Mouse (Mus musculus): ENCODE data around the gene Psmb2. TPM values are rescaled to one million over a fixed set of nuclear protein-coding genes. Genes with fewer than 3 reads are reported as not detected.

Psmb2 gene
- polyA plus RNA-seq, 1 experiment from 2014 or later: 438 TPM

GRCm38 (mm10) chr4:126753268-126754230, 76.1 kb downstream of the Psmb2 start, which contains the start of the genes Ncdn and AU040320:
Ncdn (minus strand) TSS chr4:126753438.
AU040320 (plus strand) TSS chr4:126753544.
- H3K4me3 ChIP-seq (ENCODE audit: control insufficient read depth in 1 of 2, insufficient read depth in 1 of 2, low read depth in 1 of 2, low read length in 2 of 2): peak within 1 kb of the TSS; percentile 80 to 88
- H3K27me3 ChIP-seq (ENCODE audit: control insufficient read depth, insufficient read depth, low read length): no peaks in the 10 kb centered on the region
- peak within 1 kb of the TSS; percentile 89 to 92 for H3K27ac ChIP-seq (replicated peaks in 1 of 2; ENCODE audit: control insufficient read depth in 1 of 2, insufficient read depth in 1 of 2, low read depth in 2 of 2, low read length in 2 of 2)
- H3K4me2 ChIP-seq (ENCODE audit: low read length): peak within 1 kb of the TSS; percentile 96
- H3K4me1 ChIP-seq (ENCODE audit: control insufficient read depth in 2 of 2, insufficient read depth in 2 of 2, low read length in 2 of 2): peaks cover 10 to 21% of the 10 kb centered on the region in 2 experiments; a peak in 3 of 4 replicates
- peaks cover 30% of the 10 kb centered on the region for H3K36me3 ChIP-seq (ENCODE audit: control insufficient read depth, insufficient read depth, low read length)
- under 1% methylated on average over 70 of the region's 71 CpGs for WGBS
- peak; percentile 99 for ATAC-seq (ENCODE audit: insufficient number of reproducible peaks, insufficient read depth, low FRiP score, low read depth)
- H3K9me3 ChIP-seq (ENCODE audit: control insufficient read depth, low read length): no peaks in the 10 kb centered on the region
- peak within 1 kb of the TSS; percentile 84 for H3K9ac ChIP-seq (ENCODE audit: low read length)

- H3K27me3 ChIP-seq (ENCODE audit: control insufficient read depth, insufficient read depth, low read length): no peaks in the 10 kb centered on the region
- H3K9ac ChIP-seq (ENCODE audit: low read length): peak overlapping the region; percentile 84
- no peak overlapping the region for H3K27ac ChIP-seq (replicated peaks in 1 of 2; ENCODE audit: control insufficient read depth in 1 of 2, insufficient read depth in 1 of 2, low read depth in 2 of 2, low read length in 2 of 2)
- peaks cover 10 to 21% of the 10 kb centered on the region in 2 experiments; a peak in 3 of 4 replicates for H3K4me1 ChIP-seq (ENCODE audit: control insufficient read depth in 2 of 2, insufficient read depth in 2 of 2, low read length in 2 of 2)
- peak overlapping the region; percentile 80 to 88 for H3K4me3 ChIP-seq (ENCODE audit: control insufficient read depth in 1 of 2, insufficient read depth in 1 of 2, low read depth in 1 of 2, low read length in 2 of 2)
- peaks cover 24% of the 10 kb centered on the region for H3K36me3 ChIP-seq (ENCODE audit: control insufficient read depth, insufficient read depth, low read length)
- H3K4me2 ChIP-seq (ENCODE audit: low read length): peak overlapping the region; percentile 96
- no peak for ATAC-seq (ENCODE audit: insufficient number of reproducible peaks, insufficient read depth, low FRiP score, low read depth)
- no peaks in the 10 kb centered on the region for H3K9me3 ChIP-seq (ENCODE audit: control insufficient read depth, low read length)
- WGBS: 1% methylated on average over 12 of the region's 12 CpGs
Observed at GRCm38 (mm10) chr4:126754231-126754611, 76.8 kb downstream of the Psmb2 start.

- 0 out of 2 replicates have a peak overlapping the region, but pooled peaks have one; percentile 84 for H3K9ac ChIP-seq (ENCODE audit: low read length)
- H3K4me3 ChIP-seq (ENCODE audit: control insufficient read depth in 1 of 2, insufficient read depth in 1 of 2, low read depth in 1 of 2, low read length in 2 of 2): peak overlapping the region in 1 of 2 experiments; percentile 88; a peak in 1 of 4 replicates
- no peak for ATAC-seq (ENCODE audit: insufficient number of reproducible peaks, insufficient read depth, low FRiP score, low read depth)
Observed at GRCm38 (mm10) chr4:126754736-126755374, 77.4 kb downstream of the Psmb2 start.

GRCm38 (mm10) chr4:126756766-126757165, 79.3 kb downstream of the Psmb2 start:
- Histone ChIP-seq H3K27ac (replicated peaks in 1 of 2; ENCODE audit: control insufficient read depth in 1 of 2, insufficient read depth in 1 of 2, low read depth in 2 of 2, low read length in 2 of 2) (no peak overlapping the region; a peak in 1 of 4 replicates), H3K4me3 (ENCODE audit: control insufficient read depth in 1 of 2, insufficient read depth in 1 of 2, low read depth in 1 of 2, low read length in 2 of 2) (no peak overlapping the region), H3K27me3 (ENCODE audit: control insufficient read depth, insufficient read depth, low read length) (no peaks in the 10 kb centered on the region), H3K9me3 (ENCODE audit: control insufficient read depth, low read length) (no peaks in the 10 kb centered on the region), H3K9ac (ENCODE audit: low read length) (no peak overlapping the region), H3K4me1 (ENCODE audit: control insufficient read depth in 2 of 2, insufficient read depth in 2 of 2, low read length in 2 of 2) (peaks cover 6 to 15% of the 10 kb centered on the region in 2 experiments; a peak in 3 of 4 replicates), H3K4me2 (ENCODE audit: low read length) (no peak overlapping the region), H3K36me3 (ENCODE audit: control insufficient read depth, insufficient read depth, low read length) (peaks cover 29% of the 10 kb centered on the region)
- ATAC-seq (ENCODE audit: insufficient number of reproducible peaks, insufficient read depth, low FRiP score, low read depth): no peak
- WGBS: 48% methylated on average over 4 of the region's 4 CpGs

More at GRCm38 (mm10) chr4:126754736-126755374, 77.4 kb downstream of the Psmb2 start:
- H3K36me3 ChIP-seq (ENCODE audit: control insufficient read depth, insufficient read depth, low read length): peaks cover 23% of the 10 kb centered on the region
- peaks cover 10 to 19% of the 10 kb centered on the region in 2 experiments; a peak in 3 of 4 replicates for H3K4me1 ChIP-seq (ENCODE audit: control insufficient read depth in 2 of 2, insufficient read depth in 2 of 2, low read length in 2 of 2)
- H3K27me3 ChIP-seq (ENCODE audit: control insufficient read depth, insufficient read depth, low read length): no peaks in the 10 kb centered on the region
- no peaks in the 10 kb centered on the region for H3K9me3 ChIP-seq (ENCODE audit: control insufficient read depth, low read length)
- WGBS: 41% methylated on average over 12 of the region's 12 CpGs
- no peak overlapping the region for H3K27ac ChIP-seq (replicated peaks in 1 of 2; ENCODE audit: control insufficient read depth in 1 of 2, insufficient read depth in 1 of 2, low read depth in 2 of 2, low read length in 2 of 2)
- H3K4me2 ChIP-seq (ENCODE audit: low read length): peak overlapping the region; percentile 96

- H3K36me3 ChIP-seq (ENCODE audit: control insufficient read depth, insufficient read depth, low read length): peaks cover 38% of the 10 kb centered on the region
- no peaks in the 10 kb centered on the region for H3K9me3 ChIP-seq (ENCODE audit: control insufficient read depth, low read length)
- H3K27ac ChIP-seq (replicated peaks in 1 of 2; ENCODE audit: control insufficient read depth in 1 of 2, insufficient read depth in 1 of 2, low read depth in 2 of 2, low read length in 2 of 2): no peak overlapping the region
- no peaks in the 10 kb centered on the region for H3K27me3 ChIP-seq (ENCODE audit: control insufficient read depth, insufficient read depth, low read length)
- 74% methylated on average over 5 of the region's 5 CpGs for whole genome bisulfite sequencing
- no peak overlapping the region for H3K9ac ChIP-seq (ENCODE audit: low read length)
- no peak overlapping the region for H3K4me3 ChIP-seq (ENCODE audit: control insufficient read depth in 1 of 2, insufficient read depth in 1 of 2, low read depth in 1 of 2, low read length in 2 of 2)
- peaks cover 2 to 7% of the 10 kb centered on the region in 2 experiments; a peak in 3 of 4 replicates for H3K4me1 ChIP-seq (ENCODE audit: control insufficient read depth in 2 of 2, insufficient read depth in 2 of 2, low read length in 2 of 2)
- ATAC-seq (ENCODE audit: insufficient number of reproducible peaks, insufficient read depth, low FRiP score, low read depth): no peak
- H3K4me2 ChIP-seq (ENCODE audit: low read length): no peak overlapping the region
Observed at GRCm38 (mm10) chr4:126758299-126758698, 80.9 kb downstream of the Psmb2 start.

Other genes with a start within 250 kb of the Psmb2 start
- gene Ago3, start 248.1 kb upstream of the Psmb2 start, polyA plus RNA-seq (2014; fragmentation: Nextera tagmentation; extraction: Ambion mirVana): 11.1 and 12.0 TPM in 2 replicates
- gene Ago1, start 209.0 kb upstream of the Psmb2 start, polyA plus RNA-seq (2014; fragmentation: Nextera tagmentation; extraction: Ambion mirVana): 4.2 and 4.8 TPM in 2 replicates
- 1.6 TPM in 2 replicates for gene Ago4, start 144.2 kb upstream of the Psmb2 start, polyA plus RNA-seq (2014; fragmentation: Nextera tagmentation; extraction: Ambion mirVana)
- 21.2 and 22.3 TPM in 2 replicates for gene Clspn, start 120.7 kb upstream of the Psmb2 start, polyA plus RNA-seq (2014; fragmentation: Nextera tagmentation; extraction: Ambion mirVana)
- gene 5730409E04Rik, start 67.8 kb upstream of the Psmb2 start, polyA plus RNA-seq (2014; fragmentation: Nextera tagmentation; extraction: Ambion mirVana): 1.9 and 2.7 TPM in 2 replicates
- gene Tfap2e, start 58.6 kb downstream of the Psmb2 start, polyA plus RNA-seq (2014; fragmentation: Nextera tagmentation; extraction: Ambion mirVana): 0.09 TPM in 1 of 2 replicates, not detected in the other
- 19.0 and 20.2 TPM in 2 replicates for gene Ncdn, start 75.8 kb downstream of the Psmb2 start, polyA plus RNA-seq (2014; fragmentation: Nextera tagmentation; extraction: Ambion mirVana)
- 22.3 and 23.0 TPM in 2 replicates for gene AU040320, start 75.9 kb downstream of the Psmb2 start, polyA plus RNA-seq (2014; fragmentation: Nextera tagmentation; extraction: Ambion mirVana)

All from heart, embryonic 14.5 days (tissue).